Mouse (Mus musculus): ENCODE results near the gene Mapk10. TPM values are rescaled to one million over a fixed set of nuclear protein-coding genes. Genes with fewer than 3 reads are reported as not detected.

The Mapk10 gene
- 17.8 and 28.4 TPM in 2 replicates for polyA plus RNA-seq (2012; rRNA removed)

GRCm38 (mm10) chr5:103211101-103211848 is at the start of gene Mapk10:
Gene Mapk10 (minus strand): TSS chr5:103211334.

Other genes starting within 250 kb of the Mapk10 start
- gene Ptpn13, start 213.9 kb upstream of the Mapk10 start, polyA plus RNA-seq (2012; rRNA removed): 23.6 and 24.2 TPM in 2 replicates

Measured in central nervous system, embryonic 11.5 days (tissue).